12 mouse cellular contexts compared by ENCODE assay signal in the genomic region with DNA sequence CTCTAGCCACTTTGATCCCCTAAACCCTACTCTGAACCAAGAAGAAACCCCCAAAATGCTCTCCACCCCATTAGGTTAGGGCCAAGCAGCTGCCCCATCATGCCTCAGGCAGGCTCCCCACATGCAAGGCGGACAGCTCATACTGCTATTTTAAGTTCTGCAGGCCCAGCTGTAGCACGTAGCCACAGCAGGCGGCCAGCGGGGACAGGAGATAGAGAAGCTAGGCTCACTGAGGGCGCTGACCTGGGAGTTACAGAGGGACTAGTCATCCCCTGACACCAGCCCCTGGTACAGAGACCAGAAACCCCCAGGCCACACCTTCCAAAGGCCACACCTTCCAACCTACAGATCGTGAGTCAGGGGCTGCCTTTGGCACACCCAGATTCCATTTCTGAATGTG.
DNase-seq lines count a peak whose midpoint lies in the region; ATAC-seq lines count a peak whose summit lies in the region.
"Had no signal": no experiment of that assay in that cellular context is flagged by ENCODE, and none has a peak within 500 bp of the region (broad histone marks: within the 10 kb centered on the region; RNA-seq: fewer than 3 reads in every experiment).

No protein-coding gene starts in this region.

- WGBS in heart, embryonic 15.5 days, result 31% methylated on average over 6 of the region's 6 CpGs

- no peaks in the 10 kb centered on the region for H3K27me3 ChIP-seq in heart, embryonic 15.5 days

- no peak overlapping the region for H3K4me3 ChIP-seq in heart, embryonic 15.5 days
- H3K4me3 ChIP-seq: midbrain, embryonic 10.5 days had no signal

- peak; percentile 51 for DNase-seq in layer of hippocampus, adult 9-11 months
- no peak for DNase-seq in layer of hippocampus, postnatal 10 days (ENCODE audit: low spot score in 2 of 2)
- peak; percentile 39 for DNase-seq in gastrocnemius, postnatal 25 days
- DNase-seq in adrenal gland, postnatal 4 days (ENCODE audit: low spot score in 2 of 2), result no peak
- DNase-seq in spleen, adult 18-20 months, result no peak
- DNase-seq: cerebellum, adult 9-10 months; left cerebral cortex, postnatal 4 days had no signal

- no peaks in the 10 kb centered on the region for H3K36me3 ChIP-seq in heart, embryonic 15.5 days
- H3K36me3 ChIP-seq: midbrain, embryonic 10.5 days had no signal

- no peak overlapping the region for H3K9ac ChIP-seq in heart, embryonic 15.5 days
- H3K9ac ChIP-seq: liver, embryonic 14.5 days had no signal

- no peak overlapping the region for H3K4me2 ChIP-seq in heart, embryonic 15.5 days

- H3K4me1 ChIP-seq in heart, embryonic 15.5 days (replicated peaks), result peaks cover 62% of the 10 kb centered on the region

- no peaks in the 10 kb centered on the region for H3K9me3 ChIP-seq in heart, embryonic 15.5 days (replicated peaks)
- H3K9me3 ChIP-seq: midbrain, embryonic 10.5 days had no signal

- peak overlapping the region; percentile 90 for H3K27ac ChIP-seq in heart, embryonic 15.5 days
- H3K27ac ChIP-seq: liver, embryonic 14.5 days; midbrain, embryonic 10.5 days had no signal

- ATAC-seq in heart, embryonic 15.5 days (replicated peaks; ENCODE audit: insufficient number of reproducible peaks, insufficient read depth, low FRiP score, low read depth), result peak; percentile 78
- ATAC-seq in inflammation-experienced regulatory T-cells, adult 6 months, result no peak
- ATAC-seq: hindbrain, embryonic 16.5 days had no signal

Comparison
In these comparisons a context has a peak if more than half of its experiments do, and no peak if none do; other contexts are left out.
1. DNase-seq: peak in layer of hippocampus, adult 9-11 months (single experiment) and gastrocnemius, postnatal 25 days (single experiment); none in layer of hippocampus, postnatal 10 days (0 of 2), adrenal gland, postnatal 4 days (0 of 2) and spleen, adult 18-20 months (0 of 2).